Mouse (Mus musculus): ENCODE data around the gene Fam169b. TPM values are rescaled to one million over a fixed set of nuclear protein-coding genes. Genes with fewer than 3 reads are reported as not detected.
"Not testable (repeated sequence)": the region's sequence is repeated elsewhere in the genome, so short reads cannot be mapped to it uniquely, and the experiment has no call there.

Gene Fam169b
- total RNA-seq, 1 experiment from 2014 or later: 1.4 TPM

DNA sequence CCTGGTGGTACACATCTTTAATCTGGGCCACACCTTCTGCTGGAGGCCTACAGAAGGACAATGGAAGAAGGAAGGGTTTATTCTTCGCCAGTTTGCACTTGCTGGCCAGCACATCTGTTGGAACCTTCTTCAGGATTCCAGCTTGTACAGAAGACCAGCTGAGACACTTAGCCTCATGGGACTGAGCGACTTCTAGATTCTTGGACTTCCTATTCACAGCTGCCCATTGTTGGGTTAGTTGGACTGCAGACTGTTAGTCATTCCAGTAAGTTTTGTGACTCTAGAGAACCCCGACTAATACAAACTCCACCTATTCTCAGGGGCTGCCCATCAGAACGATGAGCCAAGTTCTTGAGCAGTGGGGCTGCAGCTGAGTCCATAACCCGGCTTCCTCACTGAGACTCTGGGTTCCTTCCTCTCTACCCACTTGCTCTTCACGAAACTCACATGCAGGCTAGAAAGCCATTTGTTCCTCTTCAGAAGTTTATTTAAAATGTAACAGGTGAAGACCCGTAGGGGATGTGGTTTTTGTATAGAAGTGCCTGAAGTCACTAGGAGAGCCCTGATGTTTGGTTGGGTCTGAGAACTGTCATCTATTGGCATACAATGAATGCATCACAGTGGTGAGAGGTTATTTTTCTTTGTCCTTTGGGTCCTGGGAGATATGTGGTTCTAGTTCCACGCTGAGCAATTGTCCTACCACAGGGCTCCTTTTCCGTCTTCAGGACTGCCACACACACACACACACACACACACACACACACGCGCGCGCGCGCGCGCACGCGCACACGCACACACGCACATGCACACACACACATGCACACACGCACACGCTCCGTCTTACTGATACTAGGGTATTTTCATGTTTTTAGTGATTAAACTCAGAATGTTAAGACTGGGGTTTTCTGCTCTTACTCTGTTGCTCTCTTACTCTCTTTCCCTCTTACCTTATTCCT is 13.2 kb downstream of the Fam169b start:
- no peak for DNase-seq

DNA sequence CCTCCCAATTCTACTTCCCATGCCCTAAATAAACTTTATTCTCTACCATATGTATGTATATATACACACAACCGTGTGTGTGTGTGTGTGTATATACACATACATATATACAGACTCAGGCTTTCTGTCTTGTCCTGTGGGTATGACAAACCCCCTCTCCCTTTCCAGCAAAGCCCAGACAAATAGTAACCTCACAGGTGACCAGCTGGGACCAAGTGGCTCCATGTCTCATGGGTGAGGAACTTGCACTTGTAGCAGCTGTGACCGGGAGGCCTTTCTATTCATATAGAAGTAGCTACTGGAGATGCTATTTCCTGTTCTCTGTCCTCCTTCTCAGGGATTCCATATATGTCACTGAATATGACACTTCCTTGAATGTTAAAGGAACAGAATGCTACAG is 13.9 kb downstream of the Fam169b start:
- DNase-seq: no peak

DNA sequence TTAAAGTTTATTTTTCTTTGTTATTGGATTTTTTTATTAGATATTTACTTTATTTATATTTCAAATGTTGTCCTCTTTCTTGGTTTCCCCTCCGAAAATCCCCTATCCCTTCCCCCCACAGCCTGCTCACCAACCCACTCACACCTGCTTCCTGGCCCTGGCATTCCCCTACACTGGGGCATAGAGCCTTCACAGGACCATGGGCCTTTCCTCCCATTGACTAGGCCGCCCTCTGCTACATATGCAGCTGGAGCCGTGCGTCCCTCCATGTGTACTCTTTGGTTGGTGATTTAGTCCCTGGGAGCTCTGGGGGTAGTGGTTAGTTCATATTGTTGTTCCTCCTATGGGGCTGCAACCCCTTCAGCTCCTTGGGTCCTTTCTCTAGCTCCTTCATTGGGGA is 14.4 kb downstream of the Fam169b start:
- not testable (repeated sequence) for DNase-seq

DNA sequence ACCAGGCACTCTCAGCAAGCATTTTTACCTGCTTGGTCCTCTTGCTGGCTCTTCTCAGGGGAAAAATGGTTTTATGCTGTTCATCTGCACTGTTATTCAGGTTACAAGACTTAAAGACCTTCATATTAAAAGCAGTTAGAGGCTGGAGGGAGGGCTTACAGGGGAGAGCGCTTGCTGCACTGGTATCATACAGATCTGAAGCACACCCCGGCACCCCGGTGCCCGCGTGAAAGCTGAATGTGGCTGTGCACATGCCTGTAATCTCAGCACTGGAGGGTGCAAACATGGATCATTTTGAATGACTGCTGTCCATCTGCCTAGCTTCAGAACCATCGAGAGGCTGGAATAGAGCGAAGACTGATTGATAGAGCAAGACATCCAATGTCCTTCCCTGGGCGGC is 15.4 kb downstream of the Fam169b start:
- no peak for DNase-seq

DNA sequence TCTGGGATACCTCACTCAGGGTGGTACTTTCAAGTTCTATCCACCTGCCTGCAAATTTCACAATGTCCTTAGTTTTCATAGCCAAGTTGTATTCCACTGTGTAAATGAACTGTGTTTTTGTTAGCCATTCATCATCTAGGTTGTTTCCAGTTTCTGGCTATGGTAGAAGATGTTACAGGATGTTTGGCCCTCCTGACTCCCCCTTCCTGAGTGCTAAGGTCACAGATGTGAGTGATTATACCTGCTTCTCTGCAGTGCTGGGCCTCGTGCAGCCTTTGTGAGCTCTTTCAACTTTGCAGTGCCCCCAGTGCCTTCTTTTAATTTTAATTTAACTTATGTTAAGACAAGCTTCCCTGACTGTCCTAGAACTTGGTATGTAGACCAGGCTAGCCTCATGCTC is 18.0 kb downstream of the Fam169b start:
- DNase-seq: no peak

DNA sequence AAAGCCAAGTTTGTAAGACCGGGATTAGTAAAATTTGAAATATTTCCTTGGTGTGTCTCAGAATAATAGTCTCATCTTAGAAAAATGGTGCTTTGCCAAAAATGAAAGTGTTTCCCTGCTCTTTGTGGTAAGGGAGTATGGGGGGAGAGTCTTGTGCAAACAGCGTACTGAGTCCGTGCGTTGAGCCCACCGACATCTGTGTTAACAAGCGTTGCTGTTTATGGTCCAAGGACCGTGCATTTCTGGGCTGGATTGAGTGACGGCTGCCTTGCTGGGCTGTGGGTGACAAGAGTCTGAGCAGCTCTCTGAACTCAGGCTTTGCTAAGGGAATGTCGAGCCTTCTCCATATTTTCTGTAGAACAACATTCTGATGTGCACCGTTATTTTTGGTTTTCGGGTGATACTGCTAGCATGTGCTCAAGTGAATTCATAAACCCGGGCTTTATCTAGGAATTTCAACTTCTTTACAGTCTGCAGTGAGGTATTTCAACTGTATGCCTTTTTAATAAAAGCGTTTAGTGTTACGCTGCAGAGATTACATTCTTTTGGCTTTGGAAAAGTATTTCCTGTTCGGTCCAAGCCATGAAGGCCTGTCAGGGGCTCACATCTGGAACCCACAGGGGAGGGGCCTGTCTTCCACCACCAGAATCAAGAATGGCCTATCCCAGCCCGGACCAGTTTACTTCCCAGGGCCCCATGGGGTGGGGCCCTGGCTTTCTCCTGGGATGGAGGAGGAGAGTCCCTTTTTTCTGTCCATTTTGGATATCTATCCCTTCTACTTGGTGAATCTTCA is 20.6 kb downstream of the Fam169b start:
- no peak for DNase-seq

DNA sequence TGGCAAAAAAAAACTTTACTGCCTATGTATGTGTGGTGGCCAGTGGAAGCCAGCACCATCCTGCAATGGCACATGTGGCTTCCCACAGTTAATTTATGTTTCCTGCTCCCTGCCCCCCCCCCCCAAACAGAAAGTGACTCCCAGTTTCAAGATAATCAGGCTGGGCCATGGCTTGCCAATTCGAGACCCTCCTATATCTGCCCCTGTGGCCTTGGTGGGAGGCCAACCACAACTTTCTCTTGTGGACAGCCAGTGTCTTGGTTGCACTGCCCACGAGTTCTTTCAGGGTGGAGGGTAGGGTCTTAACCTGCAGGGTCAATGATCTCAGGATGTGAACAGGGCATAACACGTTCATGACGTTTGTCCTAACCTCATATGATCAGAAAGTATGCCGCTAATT is 22.8 kb downstream of the Fam169b start:
- DNase-seq: no peak

DNA sequence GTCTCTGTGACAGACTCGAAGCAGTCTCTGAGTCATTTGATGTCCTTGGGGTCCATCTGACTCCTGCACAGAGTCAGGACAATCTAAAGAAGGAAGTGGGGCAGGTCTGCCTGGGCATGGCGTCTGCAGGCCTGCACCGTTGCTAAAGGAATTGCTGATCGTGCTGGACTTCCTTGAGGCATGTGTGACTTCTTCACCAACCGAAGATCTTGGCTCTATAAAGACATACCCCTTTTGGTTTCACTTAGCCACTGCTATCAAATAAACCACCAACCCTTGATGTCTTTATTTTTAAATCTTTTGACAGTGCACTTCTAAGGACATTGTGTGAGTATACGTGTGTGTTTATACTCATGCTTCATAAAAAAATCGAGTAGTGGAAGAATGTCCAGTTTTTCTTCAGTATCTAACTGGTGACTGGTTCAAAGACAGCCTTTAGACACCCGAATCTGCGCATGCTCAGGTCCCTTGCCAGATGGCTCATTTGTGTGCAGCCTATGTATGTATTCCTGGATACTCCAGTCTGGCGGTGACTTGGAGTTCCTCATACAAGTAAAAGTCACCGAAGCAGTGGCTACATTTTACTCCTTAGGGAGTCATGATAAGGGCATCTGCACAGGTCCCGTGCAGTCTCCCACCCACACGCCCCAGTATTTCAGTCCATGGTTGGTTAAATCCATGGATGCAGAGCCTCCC is 24.9 kb downstream of the Fam169b start:
- DNase-seq: no peak

DNA sequence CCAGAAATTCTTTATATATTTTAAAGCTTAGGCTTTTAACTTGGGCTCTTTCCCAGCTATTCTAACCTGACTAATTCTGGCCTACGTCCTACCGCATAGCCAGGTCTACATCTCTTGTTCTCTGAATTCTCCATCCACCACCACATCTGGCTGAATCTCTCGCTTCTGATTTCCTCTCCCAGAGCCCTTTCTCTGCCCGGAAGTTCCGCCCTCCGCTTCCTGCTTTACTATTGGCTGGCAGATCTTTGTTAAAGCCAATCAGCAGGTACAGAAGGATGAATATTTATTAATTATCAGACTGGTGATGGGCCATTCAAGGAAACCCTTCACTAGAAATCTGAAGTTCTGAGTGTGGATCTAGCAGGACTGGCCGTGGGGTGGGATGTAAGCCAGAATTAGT is 27.5 kb downstream of the Fam169b start:
- DNase-seq: peak; percentile 18

DNA sequence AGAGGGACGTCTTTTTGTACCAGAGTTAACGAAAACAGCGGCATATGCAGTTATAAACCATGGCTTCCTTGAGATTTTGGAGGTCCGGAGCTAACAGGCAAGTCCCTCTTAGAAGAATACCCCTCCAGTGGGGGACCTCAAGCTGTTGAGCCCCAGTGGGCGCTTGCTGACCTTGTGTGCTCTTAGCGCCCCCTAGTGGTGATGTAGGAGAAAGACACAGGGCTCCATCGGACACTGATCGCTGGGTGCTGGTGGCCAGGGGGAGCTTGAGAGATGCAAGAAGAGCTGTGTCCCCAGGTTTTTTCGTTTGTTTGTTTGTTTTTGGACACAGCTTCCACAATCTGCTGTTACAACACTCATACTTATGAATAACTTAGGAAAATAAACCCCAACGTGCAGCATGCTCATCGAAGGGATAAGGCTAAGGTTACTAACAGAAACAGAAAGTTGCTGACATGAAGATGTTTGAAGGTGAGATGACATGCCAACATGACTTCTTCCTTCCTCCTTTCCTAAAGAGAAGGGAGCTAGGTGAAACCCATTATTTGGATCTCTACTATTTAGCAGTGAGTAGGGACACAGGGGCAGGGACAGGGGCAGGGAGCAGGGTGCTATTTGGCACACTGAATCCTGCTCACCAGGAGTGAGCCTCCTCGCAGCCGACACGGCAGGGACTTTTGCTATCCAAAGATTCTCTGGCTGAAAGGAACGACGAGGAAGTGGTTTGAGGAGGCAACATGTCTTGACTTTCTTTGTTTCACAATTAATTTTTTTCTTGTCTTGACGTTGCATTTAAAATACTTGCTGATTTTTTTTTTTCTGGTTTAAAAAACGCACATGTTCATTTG is 29.2 kb downstream of the Fam169b start:
- peak; percentile 83 for DNase-seq

DNA sequence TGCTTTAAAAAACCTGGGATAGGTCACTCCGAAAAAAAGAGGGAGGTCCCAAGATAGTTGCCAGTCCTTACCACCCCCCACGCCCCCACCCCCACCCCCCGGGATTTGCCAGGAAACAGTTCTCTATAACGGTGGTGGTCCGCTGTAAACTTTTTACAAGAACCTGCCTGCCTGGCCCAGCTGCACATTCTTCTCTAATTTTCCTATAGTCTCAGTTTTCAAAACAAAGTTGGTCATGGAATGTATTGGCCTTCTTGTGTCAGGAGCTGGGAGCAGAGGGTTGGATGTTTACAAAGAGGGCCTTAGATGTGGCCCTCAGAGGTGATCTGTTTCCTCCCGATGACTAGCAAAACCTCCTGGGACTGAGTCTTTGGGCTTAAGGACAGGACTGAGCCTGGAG is 30.0 kb downstream of the Fam169b start:
- DNase-seq: no peak

DNA sequence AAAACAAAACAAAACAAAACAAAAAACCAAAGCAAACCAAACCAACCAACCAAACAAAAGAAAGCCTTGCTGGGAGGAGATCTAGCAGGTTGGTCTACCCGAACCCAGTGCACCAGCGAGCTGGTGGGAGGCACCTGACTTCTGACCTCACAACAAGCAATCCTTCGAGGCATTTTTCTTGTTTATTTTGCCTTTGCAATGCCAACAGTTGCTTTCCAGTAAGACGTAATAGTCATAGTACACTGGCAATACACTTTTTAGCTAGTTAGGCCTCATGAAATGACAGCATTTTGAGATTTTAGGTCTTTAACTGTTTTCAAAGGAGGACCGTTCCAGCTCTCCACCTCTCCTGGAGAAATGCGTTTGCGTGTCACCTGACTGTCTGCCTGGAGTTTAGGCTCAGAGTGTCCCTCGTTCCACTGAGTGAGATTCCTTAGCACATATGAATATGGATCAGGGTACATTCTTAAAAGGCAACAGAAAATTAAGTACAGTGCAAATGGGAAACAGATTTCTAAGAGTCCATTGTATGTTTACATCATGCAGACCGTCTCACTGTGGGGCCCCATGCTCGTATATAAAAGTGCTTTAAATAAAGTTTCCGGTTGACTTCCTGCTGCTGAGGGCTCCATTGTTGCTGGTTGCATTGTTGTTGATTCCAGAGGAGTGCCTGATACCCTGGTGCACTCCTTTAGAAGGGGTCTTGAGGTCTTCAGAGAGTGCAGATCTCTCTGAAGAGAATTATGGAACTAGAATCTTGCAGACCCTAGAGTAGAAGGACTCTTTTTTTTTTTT is 32.3 kb downstream of the Fam169b start:
- DNase-seq: no peak

DNA sequence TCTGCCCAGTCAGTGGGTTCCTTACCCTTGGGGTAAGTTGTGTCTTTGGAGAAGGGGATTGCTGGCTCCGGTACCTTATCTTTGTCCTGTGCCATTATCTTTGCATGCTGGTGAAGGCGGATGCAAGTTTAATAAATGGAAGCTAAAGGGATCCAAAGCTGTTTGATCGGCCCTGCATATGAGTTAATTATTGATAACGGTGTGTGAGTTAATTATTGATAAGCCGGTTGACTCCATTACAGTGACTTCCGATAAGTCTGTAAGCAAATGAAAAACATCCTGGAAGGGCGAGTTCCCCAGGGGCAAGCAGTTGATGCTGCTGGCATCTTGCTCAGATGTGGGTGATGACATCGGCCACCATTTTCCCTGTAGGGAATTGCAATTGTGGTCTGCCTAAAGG is 33.1 kb downstream of the Fam169b start:
- DNase-seq: no peak

DNA sequence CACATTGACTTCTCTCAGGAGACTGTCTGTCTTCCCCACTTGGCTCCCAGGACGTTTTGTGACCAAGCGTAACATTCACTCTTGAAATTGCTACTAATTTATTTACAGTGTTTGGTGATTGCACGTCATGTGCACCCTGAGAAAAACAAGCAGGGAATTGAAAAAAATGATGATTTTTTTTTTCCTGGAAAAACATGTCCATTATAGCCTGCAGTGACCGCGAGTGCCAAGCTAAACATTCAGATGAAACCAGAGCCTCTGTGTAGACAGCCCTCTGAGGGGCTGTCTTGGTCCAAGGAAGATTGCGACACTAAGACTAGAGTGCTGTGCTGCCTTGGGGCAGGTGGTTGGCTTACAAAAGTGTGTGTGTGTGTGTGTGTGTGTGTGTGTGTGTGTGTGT is 37.8 kb downstream of the Fam169b start:
- no peak for DNase-seq

DNA sequence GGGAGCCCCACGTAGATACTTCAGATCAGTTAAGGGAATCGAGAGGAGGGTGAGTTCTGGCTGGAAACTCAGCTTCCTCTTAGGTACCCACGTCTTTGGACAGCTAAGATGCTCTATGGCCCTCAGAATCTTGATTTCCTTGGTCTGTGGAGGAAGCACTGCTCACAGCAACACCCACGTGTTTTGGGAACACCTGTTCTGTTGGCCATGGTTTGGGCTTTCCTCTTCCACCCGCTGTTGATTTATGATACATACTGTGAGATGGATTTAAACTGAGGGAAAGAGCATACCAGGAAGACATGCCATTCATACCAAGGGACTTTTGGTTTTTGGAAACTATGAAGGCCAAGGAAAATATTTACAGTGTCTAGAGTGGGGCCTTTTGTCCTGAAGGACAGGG is 38.8 kb downstream of the Fam169b start:
- no peak for DNase-seq

DNA sequence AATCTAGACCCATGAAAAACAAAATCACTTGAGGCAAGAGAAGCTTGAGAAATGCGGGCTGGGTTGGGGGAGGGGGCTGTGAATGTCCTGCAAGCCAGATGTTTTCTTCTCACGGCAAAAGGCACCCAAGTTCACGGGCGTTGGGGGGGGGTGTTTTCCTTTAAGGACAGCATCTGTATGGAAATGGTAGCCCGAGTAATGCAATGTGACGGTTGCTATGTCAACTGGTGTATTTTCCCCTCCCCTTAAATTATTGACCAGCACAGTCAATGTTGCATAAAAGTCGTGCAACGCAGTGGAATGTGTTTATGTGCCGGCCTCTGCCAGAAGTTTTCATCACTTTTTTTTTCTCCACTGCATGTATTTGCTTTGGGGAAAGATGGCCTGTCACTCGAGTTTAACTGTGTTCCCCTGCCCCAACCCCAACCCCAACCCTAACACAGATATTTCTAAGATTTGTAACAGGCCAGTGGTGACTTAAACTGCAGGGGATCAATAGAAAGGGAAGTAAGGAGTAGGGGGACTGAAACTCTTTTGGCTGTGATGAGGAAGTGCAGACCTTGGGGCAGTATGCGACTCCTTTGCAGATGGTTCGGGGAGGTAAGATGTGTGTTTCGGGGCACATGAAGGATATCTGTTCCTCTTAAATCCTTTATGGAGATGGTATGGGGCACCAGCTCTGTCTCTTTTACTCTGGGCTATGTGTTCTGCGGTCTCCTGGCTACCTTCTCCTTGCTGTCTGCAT is 39.6 kb downstream of the Fam169b start:
- DNase-seq: no peak

DNA sequence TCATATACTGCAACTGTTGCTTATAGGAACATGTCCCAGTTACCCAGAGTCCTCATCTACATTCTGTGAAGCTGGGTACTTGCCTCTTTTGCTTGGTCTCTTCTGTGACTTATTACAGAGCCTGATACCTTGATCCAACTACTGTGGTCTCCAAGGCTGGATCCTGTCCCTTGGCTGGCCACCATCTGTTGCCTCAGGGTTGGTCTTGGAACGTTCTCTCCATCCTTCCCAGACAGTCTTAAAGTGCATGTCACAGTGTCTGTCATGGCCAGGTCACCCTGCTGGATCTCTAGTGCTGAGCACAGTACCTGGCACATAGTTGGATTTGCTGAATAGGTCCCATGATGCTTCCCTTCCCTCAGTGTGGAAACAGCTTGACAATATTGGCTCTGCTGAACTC is 40.6 kb downstream of the Fam169b start:
- DNase-seq: no peak

DNA sequence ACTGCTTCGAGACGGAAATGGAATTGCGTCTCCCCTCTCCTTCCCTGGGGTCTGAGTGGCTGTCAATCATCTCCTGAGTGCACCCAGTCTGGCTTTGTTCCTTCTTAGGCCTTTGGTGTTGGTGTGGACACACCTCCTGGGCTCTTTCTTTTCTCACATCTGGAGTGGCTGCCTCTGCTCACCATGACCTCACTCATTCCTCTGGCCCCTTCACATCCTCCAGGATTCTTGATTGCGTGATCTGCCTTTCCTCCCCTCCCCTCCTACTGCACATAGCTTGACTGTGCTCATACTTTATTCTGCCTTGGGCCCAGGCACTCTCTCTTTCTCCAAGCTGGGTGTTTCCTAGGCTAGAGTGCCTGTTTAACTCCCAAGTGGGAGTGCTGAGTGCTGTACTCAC is 41.4 kb downstream of the Fam169b start:
- no peak for DNase-seq

DNA sequence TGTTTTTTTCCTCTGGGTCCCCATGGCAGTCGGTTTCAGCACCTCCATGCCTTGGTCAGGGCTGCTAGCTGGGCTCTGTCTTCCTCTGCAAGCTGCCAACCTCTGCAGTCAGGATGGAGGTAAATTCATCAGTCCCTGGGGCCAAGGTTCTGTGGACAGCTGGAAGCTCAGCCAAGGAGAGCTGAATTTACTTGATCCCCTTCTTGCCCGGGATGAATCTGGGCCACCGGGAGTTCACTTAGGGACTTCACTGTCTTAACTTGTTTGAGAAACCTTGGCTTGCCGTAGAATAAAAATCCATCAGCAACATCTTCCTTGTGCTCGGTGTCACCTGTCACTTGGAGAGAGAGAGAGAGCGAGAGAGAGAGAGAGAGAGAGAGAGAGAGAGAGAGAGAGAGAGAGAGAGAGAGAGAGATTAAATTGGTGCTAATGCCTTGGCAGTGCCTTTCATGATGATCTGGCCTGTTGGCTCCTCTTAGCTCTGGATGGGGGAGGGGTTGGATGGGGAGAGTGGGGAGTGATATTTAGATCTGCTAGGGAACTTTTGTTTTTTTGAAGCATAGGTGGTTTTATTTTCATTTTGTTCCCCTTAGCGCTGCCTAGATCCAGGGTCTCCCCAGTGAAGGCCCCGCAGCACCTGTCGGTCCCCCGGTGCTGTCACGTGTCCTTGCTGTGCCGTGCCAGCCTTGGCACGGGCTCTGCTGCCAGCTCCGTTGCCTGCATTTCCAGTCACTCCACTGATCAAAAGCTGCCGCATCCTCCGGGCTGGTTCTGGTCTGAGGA is 44.6 kb downstream of the Fam169b start:
- DNase-seq: peak; percentile 10
